Mouse (Mus musculus) heart, postnatal 10 days (tissue): ENCODE results near the gene Triobp. TPM values are rescaled to one million over a fixed set of nuclear protein-coding genes. Genes with fewer than 3 reads are reported as not detected.

Source experiments
- DNase-seq, 2 experiments: peaks; one replicate each; pipeline ENCODE4 v3.0.0; 2021
- intact Hi-C: fragments of 180-260 bp; cut with DNase I; formaldehyde crosslinking; loops from one replicate; pipeline ENCODE4 v1.15.1; 2025
- total RNA-seq, 2 experiments: library from RNA; stranded (reverse); gene quantifications; 2 replicates each; pipeline ENCODE4 v1.2.3; 2021

The Triobp gene
- 10 to 100 TPM; 49.2 to 58.0 TPM for total RNA-seq

GRCm38 (mm10) chr15:78947657-78948056 is at the start of gene Triobp:
Gene Triobp, plus strand, starts transcription at chr15:78947724.
- peak; percentile 91 for DNase-seq
- intact Hi-C loops = no loop called here

DNA sequence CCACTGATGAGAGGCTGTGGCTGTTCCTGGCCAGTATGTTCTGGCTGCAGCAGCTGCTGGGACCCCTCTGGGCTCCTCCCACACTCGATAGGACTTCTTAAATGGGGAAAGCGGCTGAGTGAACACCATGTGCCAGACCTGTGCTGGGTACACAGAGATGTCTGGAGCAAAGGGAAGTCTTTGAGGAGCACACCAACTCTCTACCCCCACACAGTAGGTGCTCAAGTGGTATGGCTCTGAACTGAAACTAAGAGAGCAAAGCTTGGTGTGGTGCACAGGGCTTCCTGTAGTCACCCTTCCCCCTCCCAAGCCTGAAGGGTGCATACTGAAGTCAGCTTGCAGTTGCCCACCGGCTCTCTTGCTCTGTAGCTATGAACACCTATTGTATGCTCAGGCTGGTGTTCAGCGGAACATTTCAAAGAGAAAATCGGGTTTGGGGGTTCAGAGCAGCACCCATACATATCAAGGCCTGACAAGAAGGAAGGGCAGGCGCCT is 49.0 kb upstream of the Triobp start:
- no peak for DNase-seq
- intact Hi-C loops = no loop called here

DNA sequence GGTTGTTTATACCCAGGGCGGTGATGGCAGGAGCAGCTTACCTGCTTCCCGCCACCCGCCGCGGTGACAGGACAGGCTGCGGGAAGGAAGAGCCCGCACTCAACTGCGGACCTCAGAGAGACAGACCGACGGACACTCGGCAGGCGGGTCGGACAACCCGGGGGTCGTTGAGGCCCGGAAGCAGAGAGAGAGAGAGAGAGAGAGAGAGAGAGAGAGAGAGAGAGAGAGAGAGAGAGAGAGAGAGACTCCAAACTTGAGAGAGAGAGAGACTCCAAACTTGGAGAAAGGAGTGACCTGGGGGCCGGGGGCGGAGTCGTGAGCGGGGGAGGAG is 48.1 kb upstream of the Triobp start, which contains the start of gene Gm49510:
Gene Gm49510, plus strand, starts transcription at position 259 of the 331 bp plus-strand sequence.
- intact Hi-C loops = no loop called here
- DNase-seq = no peak

- intact Hi-C loops = loop anchor here (5.0 kb wide), 1 partner anchor 117 kb away; no protein-coding TSS in a partner anchor
- DNase-seq = peak; percentile 73 to 75
Observed at GRCm38 (mm10) chr15:78899740-78900584, 47.6 kb upstream of the Triobp start, which contains the start of gene Sh3bp1. Gene Sh3bp1, plus strand, starts transcription at chr15:78899768.

- intact Hi-C loops = loop anchor here (5.0 kb wide), 1 partner anchor 116 kb away; no protein-coding TSS in a partner anchor
Observed at GRCm38 (mm10) chr15:78900585-78901421, 46.7 kb upstream of the Triobp start.

GRCm38 (mm10) chr15:78901422-78901789 is 46.1 kb upstream of the Triobp start:
- DNase-seq = no peak
- intact Hi-C loops = loop anchor here (5.0 kb wide), 1 partner anchor 116 kb away; no protein-coding TSS in a partner anchor

More at GRCm38 (mm10) chr15:78900585-78901421, 46.7 kb upstream of the Triobp start:
- DNase-seq = no peak

GRCm38 (mm10) chr15:78903243-78903642 is 44.3 kb upstream of the Triobp start:
- intact Hi-C loops = loop anchor here (5.0 kb wide), 1 partner anchor 114 kb away; no protein-coding TSS in a partner anchor

GRCm38 (mm10) chr15:78908399-78908798 is 39.1 kb upstream of the Triobp start:
- intact Hi-C loops = no loop called here
- no peak for DNase-seq

More at GRCm38 (mm10) chr15:78903243-78903642, 44.3 kb upstream of the Triobp start:
- DNase-seq = peak; percentile 88 to 93

- intact Hi-C loops = no loop called here
- no peak for DNase-seq
Observed at GRCm38 (mm10) chr15:78908982-78909381, 38.5 kb upstream of the Triobp start.

DNA sequence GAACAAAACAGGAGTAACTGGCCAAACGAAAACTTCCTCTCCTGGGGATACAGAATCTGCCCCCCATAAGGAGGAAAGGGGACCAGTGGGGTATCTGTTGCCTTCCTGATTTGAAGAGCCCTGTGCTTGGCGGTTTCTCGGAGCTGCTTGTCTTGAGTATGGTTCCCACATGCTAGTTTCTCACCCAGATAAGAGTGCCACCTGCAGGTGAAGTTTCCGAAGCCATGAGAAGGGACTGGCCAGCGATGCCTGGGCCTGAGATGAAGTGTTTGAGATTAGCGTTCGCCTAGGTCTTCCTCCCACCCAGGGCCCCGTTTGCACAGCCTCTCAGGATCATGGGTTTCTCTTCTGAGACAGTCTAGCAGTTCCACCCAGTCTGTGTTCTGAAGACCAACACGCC is 35.5 kb upstream of the Triobp start:
- intact Hi-C loops = loop anchor here (2.0 to 10.0 kb wide), 3 partner anchors 160 to 289 kb away; partner anchors contain the start of genes 1700088E04Rik and Polr2f
- no peak for DNase-seq

GRCm38 (mm10) chr15:78913632-78914090 is 33.9 kb upstream of the Triobp start, which contains the start of gene Pdxp:
Gene Pdxp, plus strand, starts transcription at chr15:78913919.
- intact Hi-C loops = loop anchor here (2.0 to 10.0 kb wide), 3 partner anchors 159 to 291 kb away; partner anchors contain the start of genes 1700088E04Rik and Polr2f

DNA sequence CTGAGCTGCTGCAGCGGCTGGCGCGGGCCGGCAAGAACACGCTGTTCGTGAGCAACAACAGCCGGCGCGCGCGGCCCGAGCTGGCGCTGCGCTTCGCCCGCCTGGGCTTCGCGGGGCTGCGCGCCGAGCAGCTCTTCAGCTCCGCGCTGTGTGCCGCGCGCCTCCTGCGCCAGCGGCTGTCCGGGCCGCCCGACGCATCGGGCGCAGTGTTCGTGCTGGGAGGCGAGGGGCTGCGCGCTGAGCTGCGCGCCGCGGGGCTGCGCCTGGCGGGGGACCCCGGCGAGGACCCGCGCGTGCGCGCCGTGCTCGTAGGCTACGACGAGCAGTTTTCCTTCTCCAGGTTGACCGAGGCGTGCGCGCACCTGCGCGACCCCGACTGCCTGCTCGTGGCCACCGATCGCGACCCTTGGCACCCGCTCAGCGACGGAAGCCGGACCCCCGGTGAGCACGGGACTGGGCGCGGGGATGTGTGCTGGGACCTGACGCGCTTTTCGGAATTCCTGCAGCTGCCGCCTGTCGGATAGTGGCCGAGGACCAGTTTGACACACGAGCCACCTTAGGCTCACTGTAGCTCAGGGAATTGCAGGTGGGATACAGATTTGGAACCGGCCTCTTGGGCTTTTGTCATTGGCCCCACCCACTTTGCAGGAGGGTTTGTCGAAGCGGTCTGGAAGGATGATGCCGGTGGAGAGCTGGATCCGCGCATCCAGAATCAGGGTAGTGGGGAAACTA is 33.3 kb upstream of the Triobp start:
- intact Hi-C loops = loop anchor here (5.0 to 10.0 kb wide), 2 partner anchors 158 to 231 kb away; partner anchors contain the start of genes 1700088E04Rik and Polr2f

More at GRCm38 (mm10) chr15:78913632-78914090, 33.9 kb upstream of the Triobp start, which contains the start of gene Pdxp:
- DNase-seq = peak; percentile 95

DNA sequence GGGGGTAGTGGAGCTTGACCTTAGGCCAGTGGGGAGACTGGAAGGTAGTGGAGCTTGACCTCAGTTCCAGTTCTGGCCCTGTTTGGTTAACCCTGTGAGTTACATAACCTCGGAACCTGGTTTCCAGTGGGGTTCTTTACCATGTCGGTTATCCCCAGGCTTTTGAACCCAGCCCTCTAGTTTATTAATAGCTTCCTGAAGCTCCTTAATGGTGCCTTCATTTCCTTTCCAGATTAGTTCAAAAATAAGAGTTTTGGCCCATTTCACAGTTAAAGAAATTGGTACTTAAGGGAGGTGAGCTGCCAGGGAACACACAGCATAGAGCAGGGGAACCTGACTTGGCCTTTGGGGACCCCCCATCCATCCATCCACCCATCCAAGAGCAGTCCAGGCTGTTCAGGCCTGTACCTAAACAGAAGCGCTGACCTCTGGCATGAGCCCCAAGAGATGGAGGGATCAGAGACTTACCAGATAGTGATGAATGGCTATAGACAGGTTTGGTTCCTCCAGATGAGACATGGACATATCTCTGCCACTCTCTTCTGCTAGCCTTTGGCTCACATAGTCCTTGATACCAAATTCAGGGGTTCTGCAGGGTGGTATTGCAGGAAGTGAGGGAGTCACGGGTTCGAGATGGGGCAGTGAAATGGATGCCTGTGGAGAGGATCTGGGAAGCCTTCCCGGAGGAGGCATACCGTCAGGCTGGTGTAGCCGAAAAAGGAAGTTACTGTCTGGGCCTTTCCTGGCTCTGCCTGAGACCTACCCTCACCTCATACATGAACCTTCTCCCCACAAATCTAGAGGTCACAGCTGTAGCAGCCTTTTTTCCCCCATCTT is 32.5 kb upstream of the Triobp start:
- intact Hi-C loops = loop anchor here (1.0 to 10.0 kb wide), 5 partner anchors 16 to 230 kb away; partner anchors contain the start of genes 1700088E04Rik and Polr2f
- no peak for DNase-seq

More for the DNA sequence above, 33.3 kb upstream of the Triobp start:
- DNase-seq = peak in 1 of 2 experiments; percentile 50

DNA sequence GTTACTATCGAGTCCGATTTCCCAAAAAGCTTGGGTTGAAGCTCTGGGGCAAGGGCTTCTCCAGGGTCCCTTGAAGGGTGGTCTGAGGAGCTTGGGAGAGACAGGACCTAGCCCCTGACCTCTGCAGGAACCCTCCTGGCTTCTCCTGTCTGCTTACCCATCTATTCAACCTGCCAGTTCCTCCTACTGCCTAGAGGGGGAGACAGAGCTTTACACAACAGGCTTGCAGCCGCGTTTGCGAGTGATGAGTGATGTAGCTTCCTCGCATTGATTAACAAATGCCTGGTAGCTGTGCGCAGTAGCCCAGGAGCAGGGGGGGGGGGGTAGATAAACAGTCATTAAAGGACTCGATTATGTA is 31.9 kb upstream of the Triobp start:
- DNase-seq = peak; percentile 87
- intact Hi-C loops = loop anchor here (1.0 to 10.0 kb wide), 4 partner anchors 16 to 229 kb away; partner anchors contain the start of genes 1700088E04Rik and Polr2f

GRCm38 (mm10) chr15:78916052-78916826 is 31.3 kb upstream of the Triobp start:
- DNase-seq = no peak
- intact Hi-C loops = loop anchor here (10.0 kb wide), 1 partner anchor 229 kb away; the partner anchor contains the start of genes 1700088E04Rik and Polr2f

DNA sequence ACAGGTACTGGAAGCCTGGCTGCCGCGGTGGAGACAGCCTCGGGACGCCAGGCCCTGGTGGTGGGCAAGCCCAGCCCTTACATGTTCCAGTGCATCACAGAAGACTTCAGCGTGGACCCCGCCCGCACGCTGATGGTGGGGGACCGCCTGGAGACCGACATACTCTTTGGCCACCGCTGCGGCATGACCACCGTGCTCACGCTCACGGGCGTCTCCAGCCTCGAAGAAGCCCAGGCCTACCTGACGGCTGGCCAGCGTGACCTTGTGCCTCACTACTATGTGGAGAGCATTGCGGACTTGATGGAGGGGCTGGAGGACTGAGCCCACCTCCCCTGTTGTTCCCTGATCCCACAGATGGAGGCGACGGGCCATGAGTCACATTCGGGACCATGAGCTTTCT is 29.4 kb upstream of the Triobp start:
- intact Hi-C loops = loop anchor here (10.0 kb wide), 1 partner anchor 227 kb away; the partner anchor contains the start of genes 1700088E04Rik and Polr2f
- DNase-seq = no peak

GRCm38 (mm10) chr15:78919914-78920313 is 27.6 kb upstream of the Triobp start:
- DNase-seq = no peak
- intact Hi-C loops = loop anchor here (10.0 kb wide), 1 partner anchor 225 kb away; the partner anchor contains the start of genes 1700088E04Rik and Polr2f
